22 mouse cellular contexts compared by ENCODE assay signal in genomic region chr5:112265110-112265509, GRCm38 (mm10). TPM values are rescaled to one million over a fixed set of nuclear protein-coding genes. Genes with fewer than 3 reads are reported as not detected.
A peak's percentile ranks its signal among the peaks of the same experiment; 100 is the strongest.
DNase-seq lines count a peak whose midpoint lies in the region; ATAC-seq and TF ChIP-seq lines count a peak whose summit lies in the region.
"Had no signal": no experiment of that assay in that cellular context is flagged by ENCODE, and none has a peak within 500 bp of the region (broad histone marks: within the 10 kb centered on the region; RNA-seq: fewer than 3 reads in every experiment).

No protein-coding gene starts in this region.

- DNase-seq in CH12.LX (ENCODE audit: extremely low read depth) (peak; percentile 44), G1E (ENCODE audit: low spot score) (no peak)
- DNase-seq in thymus, postnatal 14 days = no peak
- DNase-seq in testis, postnatal 10 days (ENCODE audit: low spot score) = no peak
- no peak for DNase-seq in cerebellum, adult 9-10 months
- DNase-seq: adrenal gland, postnatal 14 days; cerebellum, adult 11-12 months; cerebellum, postnatal 25 days; gastrocnemius, postnatal 10 days; heart, postnatal 36 days; kidney, adult 18-20 months; kidney, postnatal 36 days; right cerebral cortex, postnatal 14 days; thymus, postnatal 36 days had no signal

- no peak for TF ChIP-seq RAD21 in CH12.LX (IDR thresholded peaks at IDR 0.05; ENCODE audit: low read depth, low read length)

- no peaks in the 10 kb centered on the region for H3K79me2 ChIP-seq in CH12.LX (replicated peaks; ENCODE audit: control insufficient read depth, extremely low read depth, insufficient read depth, poor library complexity, severe bottlenecking)

- ATAC-seq in intestine, embryonic 16.5 days = 0 out of 2 replicates have a peak, but pooled peaks have one; percentile 18
- no peak for ATAC-seq in intestine, embryonic 15.5 days
- ATAC-seq in G1E (ENCODE audit: extremely low read depth, insufficient number of reproducible peaks, low FRiP score, poor library complexity, severe bottlenecking) = no peak
- no peak for ATAC-seq in liver, embryonic 12.5 days
- ATAC-seq: activated CD4-positive, CD25-positive, alpha-beta regulatory T cell, adult 4 months had no signal

- no peak overlapping the region for H3K4me2 ChIP-seq in intestine, embryonic 16.5 days (ENCODE audit: low read depth, low read length)
- H3K4me2 ChIP-seq in intestine, embryonic 15.5 days (replicated peaks) = no peak overlapping the region
- H3K4me2 ChIP-seq in CH12.LX (ENCODE audit: insufficient read depth, low read depth, poor library complexity, severe bottlenecking) = peak overlapping the region; percentile 41
- H3K4me2 ChIP-seq in liver, embryonic 12.5 days = peak overlapping the region; percentile 56

- TF ChIP-seq CTCF in CH12.LX (conservative IDR thresholded peaks at IDR 0.05 in 1 of 2, IDR thresholded peaks at IDR 0.05 in 1 of 2; ENCODE audit: low read depth in 2 of 2, low read length in 2 of 2) (no peak), G1E (IDR thresholded peaks at IDR 0.05; ENCODE audit: low read depth, low read length) (no peak)

- H3K9me3 ChIP-seq in intestine, embryonic 16.5 days (ENCODE audit: control insufficient read depth, low read length) = no peaks in the 10 kb centered on the region
- H3K9me3 ChIP-seq in intestine, embryonic 15.5 days = no peaks in the 10 kb centered on the region
- peaks cover 4% of the 10 kb centered on the region for H3K9me3 ChIP-seq in CH12.LX (replicated peaks; ENCODE audit: low read length)
- no peaks in the 10 kb centered on the region for H3K9me3 ChIP-seq in G1E (replicated peaks)
- no peaks in the 10 kb centered on the region for H3K9me3 ChIP-seq in liver, embryonic 12.5 days (replicated peaks)
- H3K9me3 ChIP-seq: limb, embryonic 13.5 days had no signal

- dilution Hi-C loops in CH12.LX (cut with MboI; ENCODE audit: extremely low pct_ligation_motif_present, extremely low pct_unique_long_range_greater_than_20kb, low sequenced_read_pairs) = no loop called here

- no peak for TF ChIP-seq POLR2A in CH12.LX (IDR thresholded peaks at IDR 0.05; ENCODE audit: low read depth, low read length)

- no peaks in the 10 kb centered on the region for H3K4me1 ChIP-seq in intestine, embryonic 16.5 days (ENCODE audit: control insufficient read depth, insufficient read depth, low read length)
- H3K4me1 ChIP-seq in intestine, embryonic 15.5 days (replicated peaks) = 0 out of 2 replicates have a peak, but pooled peaks cover 5% of the 10 kb centered on the region
- peaks cover 24 to 51% of the 10 kb centered on the region in 2 experiments for H3K4me1 ChIP-seq in CH12.LX (ENCODE audit: control insufficient read depth in 1 of 2, insufficient read depth in 2 of 2)
- H3K4me1 ChIP-seq in G1E (ENCODE audit: insufficient read depth, low read depth, low read length) = peaks cover 68% of the 10 kb centered on the region
- peaks cover 51% of the 10 kb centered on the region for H3K4me1 ChIP-seq in liver, embryonic 12.5 days

- peaks cover 11% of the 10 kb centered on the region for H3K27me3 ChIP-seq in intestine, embryonic 16.5 days (replicated peaks; ENCODE audit: control insufficient read depth, insufficient read depth, low read length)
- peaks cover 13% of the 10 kb centered on the region; the same call in 1 of the 2 replicates for H3K27me3 ChIP-seq in intestine, embryonic 15.5 days (replicated peaks)
- peaks cover 48% of the 10 kb centered on the region for H3K27me3 ChIP-seq in CH12.LX (replicated peaks)
- H3K27me3 ChIP-seq in G1E (ENCODE audit: insufficient read depth, low read length) = peaks cover 19% of the 10 kb centered on the region
- peaks cover 30% of the 10 kb centered on the region for H3K27me3 ChIP-seq in liver, embryonic 12.5 days (replicated peaks)

- 77% methylated on average over 5 of the region's 5 CpGs for WGBS in intestine, embryonic 16.5 days
- 81% methylated on average over 5 of the region's 5 CpGs for WGBS in intestine, embryonic 15.5 days
- WGBS in liver, embryonic 12.5 days (ENCODE audit: insufficient replicate concordance) = 66% methylated on average over 5 of the region's 5 CpGs

- H3K9ac ChIP-seq in intestine, embryonic 16.5 days (ENCODE audit: low read depth, low read length) = no peak overlapping the region
- no peak overlapping the region for H3K9ac ChIP-seq in intestine, embryonic 15.5 days
- no peak overlapping the region for H3K9ac ChIP-seq in CH12.LX (ENCODE audit: insufficient read depth, low read depth)
- H3K9ac ChIP-seq in liver, embryonic 12.5 days = no peak overlapping the region
- H3K9ac ChIP-seq: limb, embryonic 13.5 days; lung, embryonic 14.5 days had no signal

- in situ Hi-C loops in CH12.LX (cut with MboI; ENCODE audit: low pct_ligation_motif_present, low pct_unique_long_range_greater_than_20kb, low sequenced_read_pairs) = no loop called here

- no peak overlapping the region for H3K4me3 ChIP-seq in intestine, embryonic 16.5 days (ENCODE audit: low read length)
- no peak overlapping the region for H3K4me3 ChIP-seq in intestine, embryonic 15.5 days (replicated peaks)
- no peak overlapping the region for H3K4me3 ChIP-seq in CH12.LX (replicated peaks in 1 of 3; ENCODE audit: low read depth in 2 of 3, low read length in 2 of 3, poor library complexity in 1 of 3)
- H3K4me3 ChIP-seq in G1E (ENCODE audit: low read depth, low read length) = peak overlapping the region; percentile 56; the same call in 1 of the 2 replicates
- H3K4me3 ChIP-seq in liver, embryonic 12.5 days = no peak overlapping the region
- H3K4me3 ChIP-seq: limb, embryonic 13.5 days had no signal

- TF ChIP-seq EP300 in CH12.LX (IDR thresholded peaks at IDR 0.05; ENCODE audit: low read length) = peak; percentile 69; the same call in 1 of the 2 replicates

- no peak overlapping the region for H3K27ac ChIP-seq in intestine, embryonic 16.5 days (ENCODE audit: low read length)
- H3K27ac ChIP-seq in intestine, embryonic 15.5 days = no peak overlapping the region
- H3K27ac ChIP-seq in CH12.LX (ENCODE audit: insufficient read depth, low read depth) = no peak overlapping the region
- no peak overlapping the region for H3K27ac ChIP-seq in liver, embryonic 12.5 days
- H3K27ac ChIP-seq: limb, embryonic 13.5 days; stomach, postnatal 0 days had no signal

- no peaks in the 10 kb centered on the region for H3K36me3 ChIP-seq in intestine, embryonic 16.5 days (ENCODE audit: control insufficient read depth, insufficient read depth, low read length)
- no peaks in the 10 kb centered on the region for H3K36me3 ChIP-seq in intestine, embryonic 15.5 days
- H3K36me3 ChIP-seq in CH12.LX (replicated peaks in 1 of 2; ENCODE audit: control insufficient read depth in 1 of 2, insufficient read depth in 1 of 2, low read length in 1 of 2) = no peaks in the 10 kb centered on the region
- no peaks in the 10 kb centered on the region for H3K36me3 ChIP-seq in G1E (replicated peaks)
- no peaks in the 10 kb centered on the region for H3K36me3 ChIP-seq in liver, embryonic 12.5 days
- H3K36me3 ChIP-seq: limb, embryonic 13.5 days had no signal

TF ChIP-seq in CH12.LX, 34 proteins besides CTCF, POLR2A, EP300 and RAD21:
- TF ChIP-seq CHD2 (IDR thresholded peaks at IDR 0.05; ENCODE audit: low read length) (no peak; the same call in 1 of the 2 replicates), JUN (IDR thresholded peaks at IDR 0.05; ENCODE audit: insufficient read depth, low read depth, low read length) (peak; percentile 70; the same call in 1 of the 2 replicates), JUND (conservative IDR thresholded peaks at IDR 0.05; ENCODE audit: low read depth, low read length) (peak; percentile 80)

RNA-seq across cellular contexts. Expression of gene Crybb1, which starts 9.5 kb away (rescaled TPM):
- 2.7 and 2.9 TPM in 2 replicates for polyA plus RNA-seq in intestine, embryonic 16.5 days (2015; fragmentation: Nextera tagmentation; extraction: Ambion mirVana)
- 1.9 and 2.4 TPM in 2 replicates for polyA plus RNA-seq in intestine, embryonic 15.5 days (2015; fragmentation: Nextera tagmentation; extraction: Ambion mirVana)
- total RNA-seq in CH12.LX (2012; rRNA removed) = not detected in 2 replicates
- total RNA-seq in CH12.LX (2014; rRNA removed) = not detected in 2 replicates
- polyA plus RNA-seq in CH12.LX (2012; ENCODE audit: insufficient read length, low read depth) = not detected in 2 replicates
- total RNA-seq in G1E (2014; fragmentation: Nextera tagmentation) = not detected in 2 replicates
- total RNA-seq in G1E (2017) = not detected in 2 replicates
- polyA plus RNA-seq in G1E (2012) = 0.14 TPM in 1 of 2 replicates, not detected in the other
- 0.15 and 0.16 TPM in 2 replicates for polyA plus RNA-seq in liver, embryonic 12.5 days (2016; fragmentation: Nextera tagmentation; extraction: Ambion mirVana)
- total RNA-seq: neutrophil, adult 5-6 weeks had no signal
- polyA plus RNA-seq: activated CD4-positive, CD25-positive, alpha-beta regulatory T cell, adult 4 months had no signal

RNA-seq across cellular contexts. Expression of gene Tpst2, which starts 11.4 kb away (rescaled TPM):
- 47.4 and 52.0 TPM in 2 replicates for polyA plus RNA-seq in intestine, embryonic 16.5 days (2015; fragmentation: Nextera tagmentation; extraction: Ambion mirVana)
- polyA plus RNA-seq in intestine, embryonic 15.5 days (2015; fragmentation: Nextera tagmentation; extraction: Ambion mirVana) = 43.1 and 45.3 TPM in 2 replicates
- total RNA-seq in CH12.LX (2012; rRNA removed) (20.6 and 20.7 TPM in 2 replicates), CH12.LX (2014; rRNA removed) (12.6 and 13.3 TPM in 2 replicates), G1E (2014; fragmentation: Nextera tagmentation) (43.7 and 55.7 TPM in 2 replicates), G1E (2017) (32.9 and 37.3 TPM in 2 replicates)
- polyA plus RNA-seq in CH12.LX (2012; ENCODE audit: insufficient read length, low read depth) (10.8 and 15.6 TPM in 2 replicates), G1E (2012) (103 and 156 TPM in 2 replicates)
- 40.5 and 45.1 TPM in 2 replicates for polyA plus RNA-seq in liver, embryonic 12.5 days (2016; fragmentation: Nextera tagmentation; extraction: Ambion mirVana)

RNA-seq across cellular contexts. Expression of gene Cryba4, which starts 12.8 kb away (rescaled TPM):
- 1.3 and 1.5 TPM in 2 replicates for polyA plus RNA-seq in intestine, embryonic 16.5 days (2015; fragmentation: Nextera tagmentation; extraction: Ambion mirVana)
- 1.7 and 1.8 TPM in 2 replicates for polyA plus RNA-seq in intestine, embryonic 15.5 days (2015; fragmentation: Nextera tagmentation; extraction: Ambion mirVana)
- total RNA-seq in CH12.LX (2012; rRNA removed) = 0.25 TPM in 1 of 2 replicates, not detected in the other
- total RNA-seq in CH12.LX (2014; rRNA removed) = not detected in 2 replicates
- not detected in 2 replicates for polyA plus RNA-seq in CH12.LX (2012; ENCODE audit: insufficient read length, low read depth)
- not detected in 2 replicates for total RNA-seq in G1E (2014; fragmentation: Nextera tagmentation)
- total RNA-seq in G1E (2017) = 0.98 TPM in 1 of 2 replicates, not detected in the other
- 0.43 and 0.63 TPM in 2 replicates for polyA plus RNA-seq in G1E (2012)
- 0.73 and 0.77 TPM in 2 replicates for polyA plus RNA-seq in liver, embryonic 12.5 days (2016; fragmentation: Nextera tagmentation; extraction: Ambion mirVana)
- polyA plus RNA-seq: activated CD4-positive, CD25-positive, alpha-beta regulatory T cell, adult 4 months had no signal

Comparison
In these comparisons a context has a peak if more than half of its experiments do, and no peak if none do; other contexts are left out.
1. H3K4me2 ChIP-seq: peak in CH12.LX (single experiment) and liver, embryonic 12.5 days (single experiment); none in intestine, embryonic 16.5 days (single experiment) and intestine, embryonic 15.5 days (single experiment).